Mouse (Mus musculus): ENCODE results near the gene AI837181.

The AI837181 gene

DNA sequence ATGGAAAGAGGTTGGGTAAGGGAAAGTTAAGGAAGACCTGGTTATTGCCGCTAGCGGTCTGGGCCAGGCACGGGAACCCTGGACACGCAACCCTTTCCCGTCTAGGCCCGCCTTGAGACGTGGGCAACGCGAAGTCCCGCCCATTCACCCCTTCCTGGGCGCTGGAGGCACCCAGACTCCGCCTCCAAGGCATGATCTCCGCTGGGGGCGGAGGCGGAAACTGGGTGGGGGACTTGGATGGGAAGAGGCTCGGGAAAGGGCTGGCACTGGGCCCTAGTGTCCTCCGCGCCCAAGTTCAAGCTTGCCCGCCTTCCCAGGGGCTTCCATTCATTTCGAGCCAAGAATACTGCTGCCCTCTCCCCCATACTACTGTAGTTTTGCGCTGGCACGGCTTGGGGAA, 48.8 kb downstream of the AI837181 start, which contains the start of gene Efemp2:
Gene Efemp2, plus strand, starts transcription at position 235 of the 400 bp plus-strand sequence.
- DNase-seq, result peak; percentile 76

DNA sequence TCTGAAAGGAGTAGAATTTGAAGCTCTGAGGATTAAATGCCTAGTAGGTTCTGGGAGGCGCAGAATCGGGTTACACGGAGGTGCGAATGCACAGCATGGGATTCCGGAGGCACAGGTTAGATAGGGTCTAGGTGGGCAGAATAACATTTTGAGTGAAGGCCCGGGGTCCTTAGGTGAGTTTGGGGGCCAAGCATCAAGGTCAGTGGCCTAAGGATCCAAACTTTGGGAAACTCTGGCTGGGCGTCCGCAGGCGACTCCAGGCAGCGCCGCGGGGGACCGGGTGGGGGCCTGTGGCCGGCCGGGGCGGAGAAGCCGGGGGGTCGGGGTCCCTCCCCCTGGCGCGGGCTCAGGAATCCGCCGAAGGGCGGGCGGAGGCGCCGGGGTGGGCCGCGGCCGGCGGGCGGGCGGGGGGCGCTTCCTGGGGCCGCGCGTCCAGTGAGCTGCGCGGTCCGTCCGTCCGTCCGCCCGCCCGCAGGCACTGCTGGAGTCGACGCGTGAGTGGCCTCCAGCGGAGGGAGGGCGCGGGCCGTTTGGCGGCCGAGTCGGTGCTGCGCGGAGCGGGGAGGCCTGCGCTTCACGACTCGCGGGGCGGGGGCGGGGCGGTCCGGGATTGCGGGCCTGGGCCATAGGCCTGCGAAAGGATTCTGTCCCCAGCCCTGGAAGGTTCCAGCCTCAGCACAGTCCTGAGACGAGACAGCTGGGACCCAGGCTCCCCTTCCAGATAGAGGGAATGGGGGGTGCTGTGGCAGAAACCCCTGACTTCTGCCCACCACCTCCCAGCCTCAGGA, 49.5 kb downstream of the AI837181 start:
- DNase-seq, result no peak

DNA sequence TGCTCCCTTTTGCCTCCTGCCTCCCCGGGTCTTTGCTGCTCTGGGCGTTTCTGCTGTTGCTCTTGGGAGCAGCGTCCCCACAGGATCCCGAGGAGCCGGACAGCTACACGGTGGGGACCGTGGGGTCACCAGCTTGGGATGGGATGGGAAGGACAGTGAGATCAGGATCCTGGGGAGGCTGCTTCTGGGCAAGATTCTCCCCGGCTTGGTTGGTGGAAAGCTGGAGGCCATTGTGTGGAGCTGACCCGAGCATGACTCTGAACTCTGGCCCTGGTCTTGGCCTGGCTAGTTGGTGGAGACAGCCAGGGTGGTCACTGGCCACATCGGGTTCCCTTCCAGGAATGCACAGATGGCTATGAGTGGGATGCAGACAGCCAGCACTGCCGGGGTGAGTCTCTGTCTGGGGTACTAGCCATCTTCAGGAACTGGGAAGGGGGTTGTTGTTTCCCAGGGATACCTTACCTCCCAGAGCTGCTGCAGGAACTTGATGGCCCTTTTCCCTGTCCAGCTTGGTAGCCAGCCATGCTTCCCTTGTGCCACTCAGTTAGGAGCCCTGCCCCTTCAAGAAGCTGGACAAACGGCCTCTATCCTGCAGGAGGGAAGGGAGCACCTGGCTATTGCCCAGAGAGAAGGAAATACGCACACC, 50.2 kb downstream of the AI837181 start:
- no peak for DNase-seq

Data from layer of hippocampus, adult 9-11 months (tissue).